Mouse (Mus musculus): ENCODE data around the gene Bpifb9a.
"Not testable (repeated sequence)": the region's sequence is repeated elsewhere in the genome, so short reads cannot be mapped to it uniquely, and the experiment has no call there.

The Bpifb9a gene

GRCm38 (mm10) chr2:154257554-154257953 lies at the start of gene Bpifb9a:
Gene Bpifb9a (plus strand): TSS chr2:154257854.
- in situ Hi-C loops (cut with MboI, MseI), result loop anchor here (5.0 kb wide), 1 partner anchor 50 kb away; the partner anchor contains the start of gene Bpifb9b

GRCm38 (mm10) chr2:154209112-154209511 lies 48.5 kb upstream of the Bpifb9a start:
- in situ Hi-C loops (cut with MboI, MseI), result no loop called here

- in situ Hi-C loops (cut with MboI, MseI), result loop anchor here (10.0 kb wide), 1 partner anchor 84 kb away; no protein-coding TSS in a partner anchor
These were observed 46.5 kb upstream of the Bpifb9a start for GRCm38 (mm10) chr2:154211121-154211520.

- in situ Hi-C loops (cut with MboI, MseI), result loop anchor here (10.0 kb wide), 1 partner anchor 83 kb away; no protein-coding TSS in a partner anchor
These were observed 45.8 kb upstream of the Bpifb9a start for GRCm38 (mm10) chr2:154211881-154212280.

- in situ Hi-C loops (cut with MboI, MseI), result loop anchor here (10.0 kb wide), 1 partner anchor 80 kb away; no protein-coding TSS in a partner anchor
These were observed 42.5 kb upstream of the Bpifb9a start for GRCm38 (mm10) chr2:154215191-154215590.

- in situ Hi-C loops (cut with MboI, MseI), result loop anchor here (10.0 kb wide), 1 partner anchor 75 kb away; no protein-coding TSS in a partner anchor
These were observed 37.7 kb upstream of the Bpifb9a start for GRCm38 (mm10) chr2:154219950-154220349.

GRCm38 (mm10) chr2:154223265-154223916 lies 34.3 kb upstream of the Bpifb9a start, which contains the start of gene Bpifb5:
Gene Bpifb5 (plus strand): TSS chr2:154223742.
- in situ Hi-C loops (cut with MboI, MseI), result no loop called here

- in situ Hi-C loops (cut with MboI, MseI), result no loop called here
These were observed 33.8 kb upstream of the Bpifb9a start for GRCm38 (mm10) chr2:154223917-154224273.

GRCm38 (mm10) chr2:154226991-154227390 lies 30.7 kb upstream of the Bpifb9a start:
- in situ Hi-C loops (cut with MboI, MseI), result loop anchor here (5.0 kb wide), 1 partner anchor 45 kb away; no protein-coding TSS in a partner anchor

- in situ Hi-C loops (cut with MboI, MseI), result loop anchor here (5.0 kb wide), 1 partner anchor 44 kb away; no protein-coding TSS in a partner anchor
These were observed 29.8 kb upstream of the Bpifb9a start for GRCm38 (mm10) chr2:154227830-154228229.

- in situ Hi-C loops (cut with MboI, MseI), result no loop called here
These were observed 24.2 kb upstream of the Bpifb9a start for GRCm38 (mm10) chr2:154233426-154233825.

- in situ Hi-C loops (cut with MboI, MseI), result no loop called here
These were observed 16.9 kb upstream of the Bpifb9a start for GRCm38 (mm10) chr2:154240771-154241170.

- in situ Hi-C loops (cut with MboI, MseI), result not testable (repeated sequence)
These were observed 14.9 kb upstream of the Bpifb9a start for GRCm38 (mm10) chr2:154242726-154243125.

GRCm38 (mm10) chr2:154243356-154244036 lies 14.2 kb upstream of the Bpifb9a start:
- in situ Hi-C loops (cut with MboI, MseI), result no loop called here

- in situ Hi-C loops (cut with MboI, MseI), result no loop called here
These were observed 12.3 kb upstream of the Bpifb9a start for GRCm38 (mm10) chr2:154245322-154245721.

GRCm38 (mm10) chr2:154255254-154255653 lies 2.4 kb upstream of the Bpifb9a start:
- in situ Hi-C loops (cut with MboI, MseI), result loop anchor here (5.0 kb wide), 1 partner anchor 52 kb away; the partner anchor contains the start of gene Bpifb9b

- in situ Hi-C loops (cut with MboI, MseI), result loop anchor here (5.0 kb wide), 1 partner anchor 52 kb away; the partner anchor contains the start of gene Bpifb9b
These were observed 1.9 kb upstream of the Bpifb9a start for GRCm38 (mm10) chr2:154255770-154256169.

- in situ Hi-C loops (cut with MboI, MseI), result not testable (repeated sequence)
These were observed 6.7 kb downstream of the Bpifb9a start for GRCm38 (mm10) chr2:154264397-154264796.

- in situ Hi-C loops (cut with MboI, MseI), result loop anchor here (10.0 kb wide), 1 partner anchor 77 kb away; no protein-coding TSS in a partner anchor
These were observed 34.2 kb downstream of the Bpifb9a start for GRCm38 (mm10) chr2:154291866-154292265.

GRCm38 (mm10) chr2:154292833-154293232 lies 35.2 kb downstream of the Bpifb9a start:
- in situ Hi-C loops (cut with MboI, MseI), result loop anchor here (10.0 kb wide), 1 partner anchor 78 kb away; no protein-coding TSS in a partner anchor

- in situ Hi-C loops (cut with MboI, MseI), result loop anchor here (10.0 kb wide), 1 partner anchor 80 kb away; no protein-coding TSS in a partner anchor
These were observed 37.1 kb downstream of the Bpifb9a start for GRCm38 (mm10) chr2:154294746-154295145.

GRCm38 (mm10) chr2:154300496-154300895 lies 42.8 kb downstream of the Bpifb9a start:
- in situ Hi-C loops (cut with MboI, MseI), result no loop called here
